21 mouse cellular contexts compared by ENCODE assay signal in genomic region chr3:37205226-37205800, GRCm38 (mm10). TPM values are rescaled to one million over a fixed set of nuclear protein-coding genes. Genes with fewer than 3 reads are reported as not detected.
A peak's percentile ranks its signal among the peaks of the same experiment; 100 is the strongest.
DNase-seq lines count a peak whose midpoint lies in the region; ATAC-seq and TF ChIP-seq lines count a peak whose summit lies in the region.
"Had no signal": no experiment of that assay in that cellular context is flagged by ENCODE, and none has a peak within 500 bp of the region (broad histone marks: within the 10 kb centered on the region; RNA-seq: fewer than 3 reads in every experiment).

No protein-coding gene starts in this region.

- no peak overlapping the region for H3K27ac ChIP-seq in intestine, postnatal 0 days (ENCODE audit: low read depth, low read length)
- no peak overlapping the region for H3K27ac ChIP-seq in intestine, embryonic 15.5 days
- H3K27ac ChIP-seq: hindbrain, embryonic 13.5 days; limb, embryonic 10.5 days; liver, embryonic 14.5 days; midbrain, embryonic 12.5 days had no signal

- TF ChIP-seq CTCF in intestine, postnatal 0 days (IDR thresholded peaks at IDR 0.05; ENCODE audit: low read depth): no peak

- H3K9me3 ChIP-seq in intestine, postnatal 0 days (ENCODE audit: control insufficient read depth): no peaks in the 10 kb centered on the region
- no peaks in the 10 kb centered on the region for H3K9me3 ChIP-seq in intestine, embryonic 15.5 days
- no peaks in the 10 kb centered on the region for H3K9me3 ChIP-seq in megakaryocyte, embryonic 14.5 days
- H3K9me3 ChIP-seq: G1E; hindbrain, embryonic 13.5 days; limb, embryonic 10.5 days; midbrain, embryonic 12.5 days had no signal

- no peak overlapping the region for H3K4me2 ChIP-seq in intestine, postnatal 0 days (replicated peaks; ENCODE audit: low read depth)
- H3K4me2 ChIP-seq in intestine, embryonic 15.5 days (replicated peaks): no peak overlapping the region

- no peaks in the 10 kb centered on the region for H3K36me3 ChIP-seq in intestine, postnatal 0 days (ENCODE audit: control insufficient read depth, insufficient read depth)
- no peaks in the 10 kb centered on the region for H3K36me3 ChIP-seq in intestine, embryonic 15.5 days
- no peaks in the 10 kb centered on the region for H3K36me3 ChIP-seq in megakaryocyte, embryonic 14.5 days (replicated peaks; ENCODE audit: low read length)
- H3K36me3 ChIP-seq: G1E; hindbrain, embryonic 13.5 days; limb, embryonic 10.5 days; midbrain, embryonic 12.5 days had no signal

- no peaks in the 10 kb centered on the region for H3K4me1 ChIP-seq in intestine, postnatal 0 days (replicated peaks; ENCODE audit: control insufficient read depth, insufficient read depth, low read length)
- no peaks in the 10 kb centered on the region for H3K4me1 ChIP-seq in intestine, embryonic 15.5 days (replicated peaks)
- peaks cover 45% of the 10 kb centered on the region for H3K4me1 ChIP-seq in megakaryocyte, embryonic 14.5 days

- peak; percentile 62 to 70 for DNase-seq in CD8-positive naive resting alpha-beta T cell, adult 2 months (ENCODE audit: low read depth in 2 of 2, low spot score in 2 of 2)
- DNase-seq in thymus, postnatal 0 days (ENCODE audit: low spot score): peak; percentile 64
- DNase-seq in kidney, adult 9 months: no peak
- no peak for DNase-seq in urinary bladder, adult 18-20 months (ENCODE audit: low spot score in 2 of 2)
- DNase-seq: gastrocnemius, postnatal 25 days had no signal

- no peaks in the 10 kb centered on the region; the same call in 1 of the 2 replicates for H3K27me3 ChIP-seq in intestine, postnatal 0 days (replicated peaks; ENCODE audit: control insufficient read depth, insufficient read depth, low read length)
- no peaks in the 10 kb centered on the region for H3K27me3 ChIP-seq in intestine, embryonic 15.5 days (replicated peaks)
- H3K27me3 ChIP-seq in megakaryocyte, embryonic 14.5 days (replicated peaks): peaks cover 19% of the 10 kb centered on the region
- H3K27me3 ChIP-seq: hindbrain, embryonic 13.5 days had no signal

- no peak overlapping the region for H3K9ac ChIP-seq in intestine, postnatal 0 days (ENCODE audit: low read depth, low read length)
- no peak overlapping the region for H3K9ac ChIP-seq in intestine, embryonic 15.5 days
- H3K9ac ChIP-seq: hindbrain, embryonic 13.5 days; liver, embryonic 14.5 days; midbrain, embryonic 12.5 days had no signal

- ATAC-seq in intestine, postnatal 0 days: peak; percentile 23; the same call in 1 of the 2 replicates
- ATAC-seq in intestine, embryonic 15.5 days: no peak
- ATAC-seq in erythroblast, adult 5-6 weeks (replicated peaks; ENCODE audit: low FRiP score, poor library complexity, severe bottlenecking): no peak

- H3K4me3 ChIP-seq in intestine, postnatal 0 days (ENCODE audit: low read depth, low read length): no peak overlapping the region
- H3K4me3 ChIP-seq in intestine, embryonic 15.5 days (replicated peaks): no peak overlapping the region
- peak overlapping the region; percentile 25 for H3K4me3 ChIP-seq in megakaryocyte, embryonic 14.5 days (replicated peaks)

- 46% methylated on average over 8 of the region's 8 CpGs for WGBS in intestine, postnatal 0 days
- WGBS in intestine, embryonic 15.5 days: 67% methylated on average over 8 of the region's 8 CpGs

RNA-seq across cellular contexts. Expression of gene Il21, which starts 27.1 kb away (rescaled TPM):
- polyA plus RNA-seq in intestine, postnatal 0 days (2015; fragmentation: Nextera tagmentation; extraction: Ambion mirVana): not detected in 2 replicates
- not detected in 2 replicates for polyA plus RNA-seq in intestine, embryonic 15.5 days (2015; fragmentation: Nextera tagmentation; extraction: Ambion mirVana)
- not detected in 2 replicates for polyA plus RNA-seq in megakaryocyte, embryonic 14.5 days (2012; ENCODE audit: insufficient read depth, low replicate concordance)
- polyA plus RNA-seq in thymus, postnatal 0 days (2015; fragmentation: Nextera tagmentation; extraction: Ambion mirVana): 0.22 and 0.26 TPM in 2 replicates
- not detected in 2 replicates for total RNA-seq in erythroblast, adult 5-6 weeks (2015; ENCODE audit: low replicate concordance)
- total RNA-seq in erythroblast, adult 5-6 weeks (2017; ENCODE audit: low replicate concordance): not detected in 2 replicates
- total RNA-seq: adrenal gland, postnatal 10 days; gastrocnemius, postnatal 25 days had no signal
- polyA plus RNA-seq: erythroblast, embryonic 14.5 days; G1E; heart, embryonic 14.5 days; hindbrain, embryonic 13.5 days; kidney, adult 2 months; limb, embryonic 10.5 days; liver, embryonic 14.5 days; lung, postnatal 0 days; midbrain, embryonic 12.5 days; myocyte; stomach, embryonic 14.5 days had no signal

Comparison
In these comparisons a context has a peak if more than half of its experiments do, and no peak if none do; other contexts are left out.
1. DNase-seq: peak in CD8-positive naive resting alpha-beta T cell, adult 2 months (2 of 2) and thymus, postnatal 0 days (single experiment); none in kidney, adult 9 months (single experiment) and urinary bladder, adult 18-20 months (0 of 2).